Mouse (Mus musculus): ENCODE measurements around the gene Trpm8.

Trpm8 gene

GRCm38 (mm10) chr1:88361085-88361484 lies 83.6 kb downstream of the Trpm8 start:
- H3K9me3 ChIP-seq (ENCODE audit: low read length): peaks cover 23% of the 10 kb centered on the region
- no peaks in the 10 kb centered on the region for H3K36me3 ChIP-seq (ENCODE audit: insufficient read depth, low read length)
- H3K4me3 ChIP-seq (replicated peaks; ENCODE audit: low read length): no peak overlapping the region
- H3K4me1 ChIP-seq (replicated peaks; ENCODE audit: low read depth, low read length): no peaks in the 10 kb centered on the region
- H3K27me3 ChIP-seq (ENCODE audit: insufficient read depth, low read length): no peaks in the 10 kb centered on the region
- TF ChIP-seq POU5F1 (IDR thresholded peaks at IDR 0.05; ENCODE audit: borderline replicate concordance, low read length) (no peak), NANOG (IDR thresholded peaks at IDR 0.05; ENCODE audit: borderline replicate concordance, low read length) (no peak), CTCF (conservative IDR thresholded peaks at IDR 0.05; ENCODE audit: low read length) (no peak)

GRCm38 (mm10) chr1:88366881-88367644 lies 89.6 kb downstream of the Trpm8 start:
- Histone ChIP-seq H3K27me3 (ENCODE audit: insufficient read depth, low read length) (no peaks in the 10 kb centered on the region), H3K4me3 (replicated peaks; ENCODE audit: low read length) (no peak overlapping the region), H3K4me1 (replicated peaks; ENCODE audit: low read depth, low read length) (no peaks in the 10 kb centered on the region), H3K9me3 (ENCODE audit: low read length) (peaks cover 23% of the 10 kb centered on the region), H3K36me3 (ENCODE audit: insufficient read depth, low read length) (no peaks in the 10 kb centered on the region)
- no peak for TF ChIP-seq POU5F1 (IDR thresholded peaks at IDR 0.05; ENCODE audit: borderline replicate concordance, low read length)
- TF ChIP-seq CTCF (conservative IDR thresholded peaks at IDR 0.05; ENCODE audit: low read length): no peak

- no peaks in the 10 kb centered on the region for H3K27me3 ChIP-seq (ENCODE audit: insufficient read depth, low read length)
- no peaks in the 10 kb centered on the region for H3K4me1 ChIP-seq (replicated peaks; ENCODE audit: low read depth, low read length)
- H3K9me3 ChIP-seq (ENCODE audit: low read length): no peaks in the 10 kb centered on the region; the same call in 1 of the 2 replicates
- no peaks in the 10 kb centered on the region for H3K36me3 ChIP-seq (ENCODE audit: insufficient read depth, low read length)
- TF ChIP-seq NANOG (IDR thresholded peaks at IDR 0.05; ENCODE audit: borderline replicate concordance, low read length) (no peak), POU5F1 (IDR thresholded peaks at IDR 0.05; ENCODE audit: borderline replicate concordance, low read length) (no peak), CTCF (conservative IDR thresholded peaks at IDR 0.05; ENCODE audit: low read length) (no peak)
- no peak overlapping the region for H3K4me3 ChIP-seq (replicated peaks; ENCODE audit: low read length)
Observed at GRCm38 (mm10) chr1:88378446-88378845, 101.0 kb downstream of the Trpm8 start.

GRCm38 (mm10) chr1:88391632-88392031 lies 114.2 kb downstream of the Trpm8 start:
- Histone ChIP-seq H3K27me3 (ENCODE audit: insufficient read depth, low read length) (peaks cover 4% of the 10 kb centered on the region), H3K4me1 (replicated peaks; ENCODE audit: low read depth, low read length) (no peaks in the 10 kb centered on the region), H3K36me3 (ENCODE audit: insufficient read depth, low read length) (no peaks in the 10 kb centered on the region), H3K4me3 (replicated peaks; ENCODE audit: low read length) (no peak overlapping the region), H3K9me3 (ENCODE audit: low read length) (no peaks in the 10 kb centered on the region)
- TF ChIP-seq NANOG (IDR thresholded peaks at IDR 0.05; ENCODE audit: borderline replicate concordance, low read length): no peak
- no peak for TF ChIP-seq POU5F1 (IDR thresholded peaks at IDR 0.05; ENCODE audit: borderline replicate concordance, low read length)
- TF ChIP-seq CTCF (conservative IDR thresholded peaks at IDR 0.05; ENCODE audit: low read length): no peak

GRCm38 (mm10) chr1:88393321-88393720 lies 115.9 kb downstream of the Trpm8 start:
- H3K4me1 ChIP-seq (replicated peaks; ENCODE audit: low read depth, low read length): no peaks in the 10 kb centered on the region
- H3K9me3 ChIP-seq (ENCODE audit: low read length): no peaks in the 10 kb centered on the region
- TF ChIP-seq NANOG (IDR thresholded peaks at IDR 0.05; ENCODE audit: borderline replicate concordance, low read length) (no peak), POU5F1 (IDR thresholded peaks at IDR 0.05; ENCODE audit: borderline replicate concordance, low read length) (no peak), CTCF (conservative IDR thresholded peaks at IDR 0.05; ENCODE audit: low read length) (no peak)
- H3K27me3 ChIP-seq (ENCODE audit: insufficient read depth, low read length): peaks cover 4% of the 10 kb centered on the region
- no peaks in the 10 kb centered on the region for H3K36me3 ChIP-seq (ENCODE audit: insufficient read depth, low read length)
- H3K4me3 ChIP-seq (replicated peaks; ENCODE audit: low read length): no peak overlapping the region

GRCm38 (mm10) chr1:88403378-88403777 lies 125.9 kb downstream of the Trpm8 start:
- H3K4me1 ChIP-seq (replicated peaks; ENCODE audit: low read depth, low read length): no peaks in the 10 kb centered on the region
- no peaks in the 10 kb centered on the region for H3K36me3 ChIP-seq (ENCODE audit: insufficient read depth, low read length)
- TF ChIP-seq POU5F1 (IDR thresholded peaks at IDR 0.05; ENCODE audit: borderline replicate concordance, low read length) (no peak), NANOG (IDR thresholded peaks at IDR 0.05; ENCODE audit: borderline replicate concordance, low read length) (no peak), CTCF (conservative IDR thresholded peaks at IDR 0.05; ENCODE audit: low read length) (no peak)
- H3K4me3 ChIP-seq (replicated peaks; ENCODE audit: low read length): no peak overlapping the region
- H3K27me3 ChIP-seq (ENCODE audit: insufficient read depth, low read length): 0 out of 2 replicates have a peak, but pooled peaks cover 5% of the 10 kb centered on the region
- H3K9me3 ChIP-seq (ENCODE audit: low read length): no peaks in the 10 kb centered on the region

- Histone ChIP-seq H3K36me3 (ENCODE audit: insufficient read depth, low read length) (no peaks in the 10 kb centered on the region), H3K4me3 (replicated peaks; ENCODE audit: low read length) (no peak overlapping the region), H3K9me3 (ENCODE audit: low read length) (no peaks in the 10 kb centered on the region), H3K4me1 (replicated peaks; ENCODE audit: low read depth, low read length) (no peaks in the 10 kb centered on the region), H3K27me3 (ENCODE audit: insufficient read depth, low read length) (no peaks in the 10 kb centered on the region)
- TF ChIP-seq NANOG (IDR thresholded peaks at IDR 0.05; ENCODE audit: borderline replicate concordance, low read length) (no peak), POU5F1 (IDR thresholded peaks at IDR 0.05; ENCODE audit: borderline replicate concordance, low read length) (no peak)
Observed at GRCm38 (mm10) chr1:88406078-88406806, 128.8 kb downstream of the Trpm8 start.

- TF ChIP-seq NANOG (IDR thresholded peaks at IDR 0.05; ENCODE audit: borderline replicate concordance, low read length): no peak
- no peak for TF ChIP-seq CTCF (conservative IDR thresholded peaks at IDR 0.05; ENCODE audit: low read length)
- no peak for TF ChIP-seq POU5F1 (IDR thresholded peaks at IDR 0.05; ENCODE audit: borderline replicate concordance, low read length)
- H3K4me1 ChIP-seq (replicated peaks; ENCODE audit: low read depth, low read length): no peaks in the 10 kb centered on the region
- H3K36me3 ChIP-seq (ENCODE audit: insufficient read depth, low read length): no peaks in the 10 kb centered on the region
- no peaks in the 10 kb centered on the region for H3K9me3 ChIP-seq (ENCODE audit: low read length)
- no peak within 1 kb of the TSS for H3K4me3 ChIP-seq (replicated peaks; ENCODE audit: low read length)
- H3K27me3 ChIP-seq (ENCODE audit: insufficient read depth, low read length): no peaks in the 10 kb centered on the region
Observed at GRCm38 (mm10) chr1:88406807-88407198, 129.3 kb downstream of the Trpm8 start, which contains the start of gene Spp2. TSS of gene Spp2 (plus strand) at chr1:88406961.

All from E14TG2a.4 (cell line).